ENCODE assay signal across 8 mouse cellular contexts in the genomic region with DNA sequence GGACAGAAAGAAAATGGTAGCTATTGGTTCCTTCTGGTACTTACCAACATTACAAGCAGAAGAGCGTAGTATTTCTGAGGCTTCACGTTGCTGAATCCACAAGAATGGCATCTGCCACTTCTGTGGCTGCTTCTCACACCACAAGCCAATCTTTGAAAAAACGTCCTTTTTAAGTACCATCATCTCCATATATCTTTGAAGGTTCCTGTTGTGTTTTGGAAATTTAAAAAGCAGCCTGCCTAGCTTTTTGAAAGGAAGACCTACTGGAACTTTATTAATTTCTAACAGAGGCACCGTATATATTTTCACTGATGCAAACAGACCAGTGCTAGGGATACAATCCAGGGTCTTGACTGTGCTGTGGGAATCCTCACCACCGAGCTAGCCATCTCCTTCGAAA. TPM values are rescaled to one million over a fixed set of nuclear protein-coding genes. Genes with fewer than 3 reads are reported as not detected.
DNase-seq lines count a peak whose midpoint lies in the region; ATAC-seq and TF ChIP-seq lines count a peak whose summit lies in the region.

No protein-coding gene starts in this region.

- no peak for TF ChIP-seq CTCF in bone marrow, adult 2 months (IDR thresholded peaks at IDR 0.05; ENCODE audit: control insufficient read depth, insufficient read depth, low read length)

- ATAC-seq in heart, embryonic 14.5 days (ENCODE audit: insufficient number of reproducible peaks, insufficient read depth, low FRiP score, low read depth), result no peak
- no peak for ATAC-seq in hindbrain, embryonic 13.5 days (ENCODE audit: low FRiP score)
- no peak for ATAC-seq in midbrain, embryonic 14.5 days (ENCODE audit: low FRiP score, low TSS enrichment)

- no peak overlapping the region for H3K27ac ChIP-seq in heart, embryonic 14.5 days (replicated peaks in 1 of 2; ENCODE audit: control insufficient read depth in 1 of 2, insufficient read depth in 1 of 2, low read depth in 2 of 2, low read length in 2 of 2)
- H3K27ac ChIP-seq in bone marrow, adult 2 months (ENCODE audit: control insufficient read depth, insufficient read depth, low read depth, low read length, poor library complexity), result no peak overlapping the region
- 0 out of 2 replicates have a peak overlapping the region, but pooled peaks have one; percentile 97 for H3K27ac ChIP-seq in hindbrain, embryonic 13.5 days
- H3K27ac ChIP-seq in midbrain, embryonic 14.5 days (replicated peaks; ENCODE audit: low read depth, low read length), result no peak overlapping the region

- peak overlapping the region; percentile 98 for H3K9ac ChIP-seq in heart, embryonic 14.5 days (ENCODE audit: low read length)
- peak overlapping the region; percentile 96 for H3K9ac ChIP-seq in hindbrain, embryonic 13.5 days
- H3K9ac ChIP-seq in midbrain, embryonic 14.5 days (replicated peaks; ENCODE audit: low read length), result peak overlapping the region; percentile 93

- WGBS in heart, embryonic 14.5 days, result 44% methylated on average over 6 of the region's 6 CpGs
- WGBS in bone marrow, adult 2 months, result 60% methylated on average over 6 of the region's 6 CpGs
- WGBS in hindbrain, embryonic 13.5 days, result 32% methylated on average over 6 of the region's 6 CpGs
- 28% methylated on average over 6 of the region's 6 CpGs for WGBS in midbrain, embryonic 14.5 days

- H3K27me3 ChIP-seq in heart, embryonic 14.5 days (ENCODE audit: control insufficient read depth, insufficient read depth, low read length), result no peaks in the 10 kb centered on the region
- H3K27me3 ChIP-seq in hindbrain, embryonic 13.5 days, result no peaks in the 10 kb centered on the region
- no peaks in the 10 kb centered on the region for H3K27me3 ChIP-seq in midbrain, embryonic 14.5 days (ENCODE audit: control insufficient read depth, insufficient read depth, low read length)

- H3K4me1 ChIP-seq in heart, embryonic 14.5 days (ENCODE audit: control insufficient read depth in 2 of 2, insufficient read depth in 2 of 2, low read length in 2 of 2), result peaks cover 3 to 26% of the 10 kb centered on the region in 2 experiments; a peak in 3 of 4 replicates
- H3K4me1 ChIP-seq in bone marrow, adult 2 months (ENCODE audit: control insufficient read depth, insufficient read depth, low read length), result peaks cover 1% of the 10 kb centered on the region
- H3K4me1 ChIP-seq in hindbrain, embryonic 13.5 days (replicated peaks), result peaks cover 50% of the 10 kb centered on the region
- peaks cover 44% of the 10 kb centered on the region for H3K4me1 ChIP-seq in midbrain, embryonic 14.5 days (ENCODE audit: control insufficient read depth, insufficient read depth, low read length)

- H3K4me2 ChIP-seq in heart, embryonic 14.5 days (ENCODE audit: low read length), result peak overlapping the region; percentile 82
- H3K4me2 ChIP-seq in hindbrain, embryonic 13.5 days, result peak overlapping the region; percentile 75
- peak overlapping the region; percentile 90 for H3K4me2 ChIP-seq in midbrain, embryonic 14.5 days (ENCODE audit: low read length)

- no peak for TF ChIP-seq POLR2A in bone marrow, adult 2 months (IDR thresholded peaks at IDR 0.05; ENCODE audit: borderline replicate concordance, control insufficient read depth, low read depth, low read length)

- peak overlapping the region; percentile 60 to 88; a peak in 3 of 4 replicates for H3K4me3 ChIP-seq in heart, embryonic 14.5 days (ENCODE audit: control insufficient read depth in 1 of 2, insufficient read depth in 1 of 2, low read depth in 1 of 2, low read length in 2 of 2)
- peak overlapping the region; percentile 46 for H3K4me3 ChIP-seq in bone marrow, adult 2 months (replicated peaks; ENCODE audit: control insufficient read depth, low read depth, low read length)
- peak overlapping the region; percentile 81 for H3K4me3 ChIP-seq in hindbrain, embryonic 13.5 days
- peak overlapping the region; percentile 90 for H3K4me3 ChIP-seq in midbrain, embryonic 14.5 days (replicated peaks; ENCODE audit: low read depth, low read length)

- no peaks in the 10 kb centered on the region for H3K9me3 ChIP-seq in heart, embryonic 14.5 days (ENCODE audit: control insufficient read depth, low read length)
- H3K9me3 ChIP-seq in hindbrain, embryonic 13.5 days, result no peaks in the 10 kb centered on the region
- H3K9me3 ChIP-seq in midbrain, embryonic 14.5 days (ENCODE audit: control insufficient read depth, low read length), result no peaks in the 10 kb centered on the region

- DNase-seq in heart, postnatal 4 days, result no peak
- peak; percentile 18 for DNase-seq in midbrain, embryonic 14.5 days
- DNase-seq in c-Kit-positive CD71-positive TER-119-positive erythroid progenitor cells, embryonic 14.5 days (ENCODE audit: low spot score), result no peak
- no peak for DNase-seq in adrenal gland, adult 2 months
- DNase-seq in layer of hippocampus, adult 18-20 months (ENCODE audit: low spot score in 2 of 2), result no peak

- H3K36me3 ChIP-seq in heart, embryonic 14.5 days (ENCODE audit: control insufficient read depth, insufficient read depth, low read length), result peaks cover 40% of the 10 kb centered on the region
- peaks cover 5% of the 10 kb centered on the region for H3K36me3 ChIP-seq in hindbrain, embryonic 13.5 days
- H3K36me3 ChIP-seq in midbrain, embryonic 14.5 days (ENCODE audit: control insufficient read depth, insufficient read depth, low read length), result peaks cover 24% of the 10 kb centered on the region

RNA-seq across cellular contexts. Expression of a gene that starts 1.4 kb away (rescaled TPM):
- 6.6 and 7.5 TPM in 2 replicates for polyA plus RNA-seq in heart, embryonic 14.5 days (2014; fragmentation: Nextera tagmentation; extraction: Ambion mirVana)
- total RNA-seq in heart, postnatal 4 days (2021), result 10 to 100 TPM; 11.5 to 14.0 TPM
- polyA plus RNA-seq in bone marrow, adult 2 months (2011; ENCODE audit: insufficient read depth, insufficient read length, low replicate concordance, missing spikeins), result 6.8 and 6.9 TPM in 2 replicates
- 19.9 and 22.3 TPM in 2 replicates for polyA plus RNA-seq in hindbrain, embryonic 13.5 days (2015; fragmentation: Nextera tagmentation; extraction: Ambion mirVana)
- 28.1 and 40.2 TPM in 2 replicates for polyA plus RNA-seq in midbrain, embryonic 14.5 days (2014; fragmentation: Nextera tagmentation; extraction: Ambion mirVana)
- total RNA-seq in adrenal gland, adult 2 months (2021), result 1 to 10 TPM; 3.7 to 5.0 TPM
- polyA plus RNA-seq in adrenal gland, adult 2 months (2012; rRNA removed), result 0.21 and 0.28 TPM in 2 replicates
- total RNA-seq in layer of hippocampus, adult 18-20 months (2021), result 10 to 100 TPM; 39.3 to 41.5 TPM
